Mouse (Mus musculus): ENCODE measurements around the gene Atxn2l.

Gene Atxn2l

DNA sequence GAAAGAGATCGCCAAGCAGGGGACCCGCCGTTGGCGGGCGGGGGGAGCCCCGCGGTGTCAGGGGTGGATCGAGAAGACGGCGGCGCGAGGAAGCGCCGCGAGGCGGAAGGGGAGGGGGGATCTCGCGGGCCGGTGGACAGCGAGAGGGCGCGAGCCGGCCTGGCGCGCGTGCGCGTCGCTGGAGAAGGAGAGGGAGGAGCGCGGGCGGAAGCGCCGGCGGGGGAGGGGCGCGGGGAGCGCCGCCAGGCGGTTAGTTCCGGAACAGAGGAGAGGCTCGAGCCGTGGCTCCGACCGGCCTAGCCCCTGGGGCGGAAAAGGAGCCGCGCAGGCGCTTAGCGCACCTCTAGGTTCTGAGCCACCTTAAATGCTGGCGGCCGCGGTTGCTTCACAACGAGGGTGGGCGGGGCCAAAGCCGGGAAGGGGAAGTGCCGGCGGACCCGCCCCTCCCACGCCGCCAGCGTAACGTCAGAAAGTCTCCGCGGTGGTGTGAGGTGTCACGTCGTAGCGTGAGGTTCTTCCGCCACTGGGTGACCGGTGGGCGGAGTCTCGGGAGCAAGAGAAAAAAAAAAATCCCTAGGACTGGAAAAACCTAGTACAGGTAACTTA, at the start of gene Atxn2l:
Atxn2l (minus strand) TSS at position 165 of the 606 bp plus-strand sequence.
- DNase-seq: peak; percentile 100

DNA sequence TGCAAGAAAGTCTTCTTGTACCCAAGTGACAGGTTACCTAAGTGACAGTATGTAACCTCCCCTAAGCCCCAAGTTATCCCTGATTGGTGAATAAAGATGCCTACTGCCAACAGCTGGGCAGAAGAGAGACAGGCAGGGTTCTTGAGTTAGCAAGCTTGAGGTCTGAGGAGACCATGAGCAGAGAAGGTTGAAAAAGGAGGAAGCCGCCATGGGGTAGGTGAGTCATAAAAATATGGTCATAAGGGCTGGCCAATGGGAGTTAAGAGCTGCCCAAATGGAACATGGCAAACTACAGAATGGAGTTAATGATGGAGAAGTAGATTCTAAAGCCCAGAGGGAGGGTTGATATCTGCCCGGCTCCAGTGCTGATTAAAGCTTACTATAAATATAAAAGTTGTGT, 42.4 kb upstream of the Atxn2l start:
- DNase-seq: no peak

DNA sequence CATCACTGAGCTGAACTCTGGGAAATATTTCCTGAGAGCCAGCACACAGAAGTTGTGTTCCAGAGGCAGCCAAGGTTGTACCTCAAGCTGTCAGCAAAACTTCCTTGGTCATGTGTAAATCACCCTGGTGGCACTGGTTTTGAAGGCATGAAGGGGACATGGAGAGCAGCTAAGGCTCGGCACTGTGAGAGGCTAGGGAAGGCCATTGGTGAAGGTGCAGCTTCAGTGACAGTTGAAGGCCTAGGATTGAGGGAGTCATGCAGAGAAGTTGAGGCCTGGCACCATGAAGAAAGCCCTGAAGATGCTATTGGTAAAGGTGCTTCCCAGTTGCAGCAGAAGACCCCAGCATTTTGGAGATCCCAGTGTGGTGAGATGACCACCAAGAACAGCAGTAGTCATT, 38.4 kb upstream of the Atxn2l start:
- DNase-seq: no peak

DNA sequence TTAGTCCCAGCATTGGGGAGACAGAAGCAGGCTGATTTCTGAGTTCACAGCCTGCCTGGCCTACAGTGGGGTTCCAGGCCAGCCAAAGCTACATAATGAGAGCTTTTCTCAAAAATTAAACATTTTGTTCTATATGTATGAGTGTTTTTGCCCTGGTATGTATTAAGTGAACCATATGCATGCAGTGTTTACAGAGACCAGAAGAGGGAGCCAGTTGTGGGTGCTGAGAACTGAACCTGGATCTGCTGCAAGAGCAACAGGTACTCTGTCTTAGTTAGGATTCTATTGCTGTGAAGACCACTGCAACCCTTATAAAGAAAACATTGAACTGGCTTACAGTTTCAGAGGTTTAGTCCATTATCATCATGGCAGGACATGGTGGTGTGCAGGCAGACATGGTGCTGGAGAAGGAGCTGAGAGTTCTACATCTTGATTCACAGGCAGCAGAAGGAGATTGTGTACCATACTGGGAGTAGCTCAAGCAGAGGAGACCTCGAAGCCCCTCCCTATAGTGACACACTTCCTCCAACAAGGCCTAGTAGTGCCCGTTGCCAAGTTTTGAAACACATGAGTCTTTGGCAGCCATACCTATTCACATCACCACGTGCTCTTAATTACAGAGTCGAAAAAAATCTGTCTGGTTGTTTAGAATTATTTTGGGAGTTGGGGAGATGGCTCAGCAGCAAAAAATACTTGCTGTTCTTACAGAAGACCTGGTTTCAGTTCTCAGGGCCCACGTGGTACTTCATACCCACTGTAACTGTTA, 34.8 kb upstream of the Atxn2l start:
- DNase-seq: peak; percentile 19

DNA sequence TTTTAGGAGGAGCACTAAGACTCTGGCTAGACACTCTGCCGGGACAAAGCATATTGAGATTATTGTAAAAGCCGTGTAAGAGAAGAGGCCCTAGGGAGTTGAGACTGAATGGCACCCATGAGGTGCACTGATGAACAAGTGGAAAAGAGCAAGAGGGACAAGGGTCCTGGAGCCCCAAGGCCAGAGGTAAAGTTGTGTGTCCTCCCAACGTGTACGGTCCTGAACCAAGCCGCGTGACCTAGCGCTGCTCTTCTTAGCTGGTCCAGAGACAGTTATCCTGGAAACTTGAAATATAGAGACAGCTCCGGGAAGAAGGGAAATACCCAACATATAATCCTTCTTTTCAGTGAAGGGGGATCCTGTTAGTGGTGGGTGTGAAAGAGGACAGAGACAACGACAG, 33.2 kb upstream of the Atxn2l start:
- DNase-seq: no peak

DNA sequence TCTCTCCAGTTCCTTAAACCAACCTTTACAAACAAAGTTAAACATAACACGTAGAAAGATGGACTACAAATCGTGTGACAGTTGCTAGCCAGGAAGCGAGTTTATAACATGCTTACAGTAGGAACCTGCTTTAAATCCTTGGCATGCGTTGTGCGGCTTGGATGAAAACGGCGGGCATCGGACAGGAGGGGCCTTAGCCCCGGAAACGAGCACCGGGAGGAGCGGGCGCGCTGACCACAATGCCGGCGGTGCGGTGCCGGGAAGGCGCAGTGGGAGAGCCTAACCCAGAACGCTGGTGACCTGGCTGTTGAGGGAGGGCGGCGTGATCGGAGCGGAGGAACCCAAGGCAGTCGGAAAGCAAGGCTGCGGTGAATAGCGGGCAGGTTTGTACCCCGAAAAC, 32.5 kb upstream of the Atxn2l start:
- peak; percentile 31 for DNase-seq

DNA sequence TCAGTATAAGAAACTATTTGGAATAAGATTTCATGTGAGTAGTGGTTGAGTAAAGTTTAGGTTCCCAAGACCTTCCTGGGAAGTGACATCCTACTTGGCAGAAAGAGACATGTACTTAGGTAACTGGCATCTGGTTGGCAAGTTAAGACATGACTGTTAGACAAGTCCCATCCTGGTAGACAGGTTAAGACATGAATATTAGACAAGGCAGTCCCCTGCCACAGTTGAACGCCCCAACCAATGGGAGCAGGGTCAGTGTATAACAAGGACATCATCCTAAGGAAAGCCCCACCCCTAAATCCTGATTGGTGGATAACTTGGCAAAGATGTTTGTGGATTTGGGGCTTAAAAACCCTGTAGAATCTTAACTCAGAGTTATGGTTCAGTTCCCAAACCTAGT, 30.2 kb upstream of the Atxn2l start:
- no peak for DNase-seq

DNA sequence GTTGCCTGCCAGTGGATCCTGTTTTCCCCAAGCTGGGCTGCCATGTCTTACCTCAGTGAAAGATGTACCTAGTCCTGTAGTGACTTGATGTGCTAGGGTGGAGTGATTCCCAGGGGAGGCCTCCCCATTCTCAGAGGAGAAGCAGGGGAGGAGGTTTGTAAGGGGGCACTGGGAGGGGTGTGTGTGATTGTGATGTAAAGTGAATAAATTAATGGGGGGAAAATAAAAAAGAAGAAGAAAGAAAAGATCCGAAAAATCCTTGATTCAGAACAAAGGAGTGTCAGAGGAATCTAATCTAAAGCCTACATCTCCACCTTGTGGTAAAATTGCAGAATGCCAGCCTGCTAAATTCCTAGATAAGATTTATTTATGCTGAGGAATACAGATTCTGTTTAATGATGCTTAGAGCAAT, 24.9 kb upstream of the Atxn2l start:
- DNase-seq: peak; percentile 37

DNA sequence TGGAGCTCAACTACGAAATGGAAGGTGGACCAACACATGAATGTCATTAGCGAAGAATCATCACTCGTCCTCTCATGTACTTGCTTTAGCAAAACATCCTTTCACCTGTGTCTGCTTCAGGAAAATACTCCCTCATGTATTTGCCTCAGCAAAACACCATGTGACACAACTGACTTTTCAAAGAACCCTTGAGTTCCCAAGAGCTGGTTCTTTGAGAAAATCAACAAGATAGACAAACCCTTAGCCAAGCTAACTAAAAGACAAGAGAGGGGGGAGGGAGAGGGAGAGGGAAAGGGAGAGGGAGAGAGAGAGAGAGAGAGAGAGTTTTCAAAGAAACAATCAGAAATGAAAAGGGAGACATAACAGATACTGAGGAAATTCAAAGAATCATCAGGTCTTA, 20.1 kb upstream of the Atxn2l start:
- no peak for DNase-seq

DNA sequence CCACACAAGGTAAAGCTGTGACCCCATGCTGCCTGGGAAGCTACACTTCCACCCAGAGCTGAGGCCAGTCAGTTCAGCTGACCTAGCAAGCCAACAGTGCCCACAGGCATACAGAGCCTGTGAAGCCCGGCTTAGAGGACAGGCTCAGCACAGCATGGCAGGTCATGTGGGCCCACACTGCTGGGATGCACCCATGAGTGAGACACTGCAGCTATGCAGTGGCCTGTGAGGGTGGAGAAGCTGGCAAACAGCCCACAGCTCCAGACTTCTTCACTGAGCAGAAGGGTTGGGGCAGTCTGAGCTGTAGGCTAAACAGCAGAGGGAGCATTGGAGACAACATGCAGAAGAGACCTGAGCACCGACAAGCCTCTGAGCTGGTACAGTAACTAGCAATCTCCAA, 16.3 kb upstream of the Atxn2l start:
- peak; percentile 74 for DNase-seq

DNA sequence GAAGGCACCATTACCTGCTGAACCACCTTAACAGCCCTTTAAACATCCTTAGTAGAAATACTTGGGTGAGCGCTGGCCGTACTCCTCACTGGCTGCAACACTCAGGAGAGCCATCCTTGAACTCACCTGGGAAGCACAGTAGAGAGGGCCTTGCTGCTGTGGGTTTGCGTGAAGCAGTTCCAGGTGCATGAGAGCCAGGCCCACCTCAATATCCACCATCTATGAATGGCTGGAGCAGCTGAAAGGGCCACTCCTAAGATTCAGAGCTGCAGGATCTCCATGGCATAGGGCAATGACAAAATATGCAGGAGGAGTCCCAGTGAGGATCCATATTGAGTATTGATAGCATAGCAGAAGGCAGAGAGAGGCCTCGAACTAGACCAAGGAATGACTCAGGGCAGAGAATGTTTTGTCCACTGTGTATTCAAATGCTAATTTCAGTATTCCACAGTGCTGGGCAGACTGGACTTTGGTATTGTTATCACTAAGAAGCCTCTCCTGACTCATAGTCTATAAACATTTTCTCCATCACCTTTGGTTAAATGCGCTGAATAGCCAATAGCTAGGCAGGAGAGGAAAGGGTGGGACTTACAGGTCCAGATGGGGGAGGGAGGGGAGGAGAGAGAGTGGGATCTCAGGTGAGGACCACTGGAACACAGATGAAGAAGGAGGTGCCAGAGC, 15.2 kb upstream of the Atxn2l start:
- no peak for DNase-seq

DNA sequence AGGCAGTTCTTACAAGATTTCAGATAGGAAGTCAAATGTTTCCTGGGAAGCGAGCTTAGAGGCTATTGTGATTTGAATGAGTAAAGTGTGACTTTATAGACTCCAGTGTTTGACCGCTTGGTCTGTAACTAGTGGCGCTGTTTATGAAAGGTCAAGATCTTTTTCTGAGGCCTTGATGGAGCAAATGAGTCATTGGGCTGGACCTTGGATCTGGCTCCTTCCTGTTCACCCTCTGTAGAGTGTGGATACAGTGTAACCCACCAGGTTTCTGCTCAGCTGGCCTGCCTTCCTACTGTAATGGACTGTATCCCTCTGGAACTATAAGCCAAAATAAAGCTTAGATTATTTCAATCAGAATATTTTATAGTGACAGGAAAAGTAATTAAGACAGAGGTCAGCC, 8.1 kb upstream of the Atxn2l start:
- no peak for DNase-seq

DNA sequence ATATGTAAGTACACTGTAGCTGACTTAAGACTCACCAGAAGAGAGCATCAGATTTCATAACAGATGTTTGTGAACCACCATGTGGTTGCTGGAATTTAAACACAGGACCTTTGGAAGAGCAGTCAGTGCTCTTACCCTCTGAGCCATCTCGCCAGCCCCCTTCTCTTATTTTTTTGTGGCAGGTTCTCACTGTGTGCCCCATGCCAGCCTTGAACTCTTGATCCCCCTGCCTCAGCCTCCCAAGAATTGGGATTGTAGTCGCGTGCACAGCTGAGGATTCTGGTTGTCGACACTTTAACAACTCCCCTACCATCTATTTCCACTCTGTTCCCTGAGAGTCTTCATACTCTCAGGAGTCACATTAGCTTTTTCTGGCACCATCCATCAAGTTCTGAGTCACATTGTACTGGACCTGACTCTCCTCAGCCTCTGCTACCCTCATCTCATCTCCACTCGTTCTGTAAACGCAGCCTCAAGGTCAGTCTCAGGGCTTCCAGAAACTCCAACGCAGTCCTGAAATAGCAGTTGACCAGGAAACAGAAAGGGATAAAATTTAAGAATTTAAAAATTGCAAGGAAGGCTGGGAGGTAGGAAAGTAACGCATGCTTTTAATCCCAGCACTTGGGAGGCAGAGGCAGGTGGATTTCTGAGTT, 4.0 kb upstream of the Atxn2l start:
- DNase-seq: no peak

DNA sequence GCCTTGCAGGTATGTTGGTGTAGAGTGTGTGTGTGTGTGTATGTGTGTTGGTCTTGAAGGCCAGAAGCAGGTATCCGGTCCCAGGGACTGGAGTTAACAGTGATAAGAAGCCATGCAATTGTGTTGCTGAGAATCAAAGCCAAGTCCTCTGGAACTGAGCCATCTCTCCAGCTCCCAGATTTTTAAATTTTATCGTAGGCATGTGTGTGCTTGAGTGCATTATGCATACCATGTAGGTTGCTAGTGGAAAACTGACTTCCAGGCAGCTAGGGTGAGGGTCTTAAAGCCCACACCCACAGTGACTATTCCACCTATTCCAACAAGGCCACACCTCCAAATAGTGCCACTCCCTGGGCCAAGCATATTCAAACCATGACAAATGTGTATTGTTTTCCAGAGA, 1.7 kb upstream of the Atxn2l start:
- DNase-seq: no peak

DNA sequence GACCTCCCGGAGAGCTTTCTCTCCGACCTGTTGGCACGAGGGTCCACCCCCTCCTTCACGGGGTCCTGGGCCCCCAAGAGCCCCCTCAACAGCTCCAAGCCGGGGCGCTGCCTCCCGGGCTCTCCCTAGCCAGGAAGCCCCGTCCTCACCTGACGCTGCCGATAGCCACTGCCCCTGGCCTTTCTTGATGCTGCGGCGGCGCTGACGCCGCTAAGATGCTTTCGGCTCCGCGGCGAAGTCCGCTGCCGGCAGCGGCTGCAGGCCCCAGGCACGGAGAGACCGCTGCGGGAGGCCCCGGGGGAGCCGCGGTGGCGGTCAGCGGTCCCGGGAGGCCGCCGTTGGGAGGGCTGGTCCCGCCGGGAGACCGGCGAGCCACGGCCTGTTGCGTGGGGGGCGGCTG, 486 bp downstream of the Atxn2l start:
- DNase-seq: no peak

DNA sequence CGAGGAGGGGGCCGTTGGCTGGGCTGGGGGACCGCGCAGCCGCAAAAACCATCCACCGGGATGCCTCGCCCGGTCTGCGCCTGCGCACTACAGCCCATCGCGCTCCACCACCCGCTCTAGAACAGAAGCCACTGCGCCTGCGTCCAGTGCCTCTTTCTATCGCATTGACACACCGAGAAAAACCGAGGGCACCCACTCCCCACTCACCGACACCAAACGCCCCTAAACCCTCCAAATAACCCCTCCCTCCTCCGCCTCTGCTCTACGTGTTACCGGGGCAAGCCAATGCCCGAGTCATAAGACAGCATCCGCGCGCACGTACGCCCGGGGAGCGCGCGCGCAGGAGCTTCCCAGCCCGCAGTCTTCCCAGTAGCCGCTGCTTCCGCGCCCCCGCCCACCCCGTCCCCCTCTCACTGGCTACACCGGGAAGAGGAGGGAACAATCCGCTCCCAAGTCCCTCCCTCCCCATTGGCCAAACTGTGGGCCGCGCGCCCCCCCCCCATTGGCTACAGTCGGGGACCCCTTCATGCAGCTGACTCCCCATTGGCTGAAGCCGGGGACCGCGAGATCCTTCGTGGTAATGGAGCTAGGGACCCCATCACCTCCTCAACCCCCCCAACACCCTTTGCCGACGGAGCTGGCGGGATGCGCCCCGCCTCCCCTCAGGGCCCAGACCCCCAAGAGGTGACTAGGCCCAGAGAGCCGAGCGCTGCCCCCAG, 1.1 kb downstream of the Atxn2l start:
- DNase-seq: peak; percentile 96

DNA sequence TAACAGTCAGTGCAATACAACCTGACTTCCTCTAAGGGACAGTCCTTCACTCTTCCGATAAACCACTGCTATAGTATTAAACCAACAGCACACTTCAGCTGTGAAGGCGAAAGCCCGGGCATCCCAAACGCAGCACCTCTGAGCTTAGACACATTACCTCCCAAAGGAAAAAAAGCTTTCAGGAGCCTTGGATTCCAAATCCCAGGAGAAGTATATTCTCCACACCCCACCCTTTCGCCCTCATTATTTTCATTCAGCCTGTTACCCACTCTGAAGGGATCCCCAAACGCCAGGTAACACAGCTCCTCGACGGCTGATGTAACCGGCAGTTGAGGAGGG, 1.6 kb downstream of the Atxn2l start:
- no peak for DNase-seq

DNA sequence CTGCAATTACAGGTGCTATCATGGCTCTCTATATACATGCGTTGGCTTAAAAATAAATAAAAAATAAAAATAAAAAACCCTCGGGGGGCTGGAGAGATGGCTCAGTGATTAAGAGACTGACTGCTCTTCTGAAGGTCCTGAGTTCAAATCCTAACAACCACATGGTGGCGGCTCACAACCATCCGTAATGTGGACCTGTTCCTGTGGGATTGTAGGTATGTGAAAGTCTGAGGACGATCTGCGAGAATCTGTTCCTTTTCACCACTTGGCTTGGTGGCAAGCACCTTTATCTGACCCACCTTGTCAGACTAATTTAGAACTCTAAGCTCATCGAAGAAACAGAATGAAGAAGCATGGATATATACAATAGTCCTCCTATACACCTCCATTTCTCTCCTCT, 3.8 kb downstream of the Atxn2l start:
- DNase-seq: no peak

DNA sequence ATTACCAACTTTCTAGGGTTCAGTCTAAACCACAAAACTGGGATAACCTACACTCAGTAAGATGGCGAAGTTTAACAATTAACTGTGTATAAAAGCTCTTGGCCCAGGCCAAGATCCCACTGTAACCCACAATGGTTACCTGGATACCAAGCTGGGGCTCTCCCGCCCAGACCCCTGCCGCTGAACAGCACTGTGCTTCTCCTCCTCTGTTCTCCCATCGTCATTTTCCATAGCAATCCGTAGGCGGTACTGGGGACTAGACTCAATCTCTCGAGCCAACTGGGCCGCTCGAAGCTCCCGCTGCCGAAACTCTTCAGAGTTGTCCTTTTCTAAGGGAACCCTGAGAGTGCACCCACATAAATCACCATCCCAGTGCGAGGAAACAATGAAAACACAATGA, 5.3 kb downstream of the Atxn2l start:
- no peak for DNase-seq

DNA sequence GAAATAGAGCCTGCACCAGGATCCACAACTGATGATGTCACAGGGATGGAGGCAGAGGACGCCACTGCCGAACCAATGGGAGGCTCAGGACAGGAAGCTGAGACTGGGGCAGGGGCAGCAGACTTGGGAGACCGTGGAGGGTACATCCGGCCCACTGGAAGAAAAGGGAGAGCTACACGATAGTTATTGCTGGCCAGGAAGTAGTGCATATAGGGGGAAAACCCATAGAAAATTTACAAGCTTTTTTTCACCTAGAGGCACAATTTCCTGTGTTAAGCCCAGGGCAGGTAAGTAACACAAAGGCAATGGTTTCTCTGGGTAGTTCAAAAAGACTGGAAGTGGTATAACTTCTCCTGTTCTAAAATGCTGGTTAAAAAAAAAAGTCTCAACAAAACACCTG, 6.8 kb downstream of the Atxn2l start:
- DNase-seq: no peak

DNA sequence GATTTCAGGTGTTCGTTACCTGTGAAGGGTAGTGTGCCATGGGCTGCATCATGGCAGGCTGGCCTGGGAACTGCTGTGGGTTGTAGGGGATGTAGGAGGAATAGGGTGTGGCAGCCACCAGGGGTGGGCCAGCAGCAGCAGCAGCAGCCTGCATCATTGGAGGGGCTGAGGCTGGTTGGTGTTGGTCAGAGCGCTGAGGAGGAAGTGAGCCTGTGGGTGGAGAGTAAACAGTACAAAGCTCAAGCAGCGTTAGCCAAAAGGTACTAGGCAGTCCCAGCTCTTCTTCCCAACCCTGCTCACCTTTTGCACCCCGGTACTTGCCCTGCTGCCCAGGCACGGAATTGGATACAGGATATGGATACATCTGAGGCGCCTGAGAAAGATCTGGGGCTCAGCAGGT, 9.1 kb downstream of the Atxn2l start:
- DNase-seq: no peak

DNA sequence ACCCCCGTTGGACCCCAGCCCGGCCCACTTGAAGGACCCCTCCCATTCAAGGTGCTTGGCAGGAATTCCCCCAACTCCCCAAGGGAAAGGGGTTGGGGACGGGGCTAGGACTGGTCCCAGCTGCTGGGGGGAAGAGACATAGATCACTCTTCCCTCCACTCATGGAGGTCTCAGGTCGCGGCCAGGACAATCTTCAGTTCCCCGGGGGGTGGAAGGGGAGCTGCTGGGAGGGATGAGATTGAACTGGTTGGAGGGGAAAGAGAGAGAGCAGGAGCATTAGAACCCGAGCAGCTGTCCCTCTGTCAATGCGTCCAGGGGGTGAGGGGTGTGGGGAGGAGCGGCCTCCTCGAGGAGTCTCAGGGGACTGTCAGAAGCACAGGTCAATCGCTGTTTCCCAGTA, 11.3 kb downstream of the Atxn2l start:
- DNase-seq: peak; percentile 60

DNA sequence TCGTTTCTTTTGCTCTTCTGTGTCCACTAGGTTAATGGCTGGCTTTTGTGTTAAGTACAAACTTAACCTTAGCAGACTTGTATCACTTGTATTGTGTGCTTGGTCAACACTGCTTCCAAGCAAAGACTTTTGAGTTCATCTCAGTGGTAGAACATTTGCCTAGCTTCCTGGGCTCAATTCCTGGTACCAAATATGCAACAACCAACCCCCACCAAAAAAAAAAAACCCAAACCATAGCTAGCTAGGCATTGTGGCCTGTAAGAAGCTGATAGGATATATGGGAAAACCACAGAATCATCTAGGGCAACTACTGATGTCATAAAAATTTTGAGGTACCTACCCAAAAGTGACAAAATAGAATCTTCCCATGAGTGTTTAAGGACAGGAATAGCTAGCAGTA, 12.2 kb downstream of the Atxn2l start:
- no peak for DNase-seq

Data from kidney, postnatal 10 days (tissue).